Mouse (Mus musculus): ENCODE results near the gene Isx. TPM values are rescaled to one million over a fixed set of nuclear protein-coding genes. Genes with fewer than 3 reads are reported as not detected.

Gene Isx
- polyA plus RNA-seq (2015; fragmentation: Nextera tagmentation; extraction: Ambion mirVana): 76.3 and 79.9 TPM in 2 replicates

- Histone ChIP-seq H3K9me3 (no peaks in the 10 kb centered on the region), H3K4me2 (replicated peaks) (peak within 1 kb of the TSS; percentile 52), H3K9ac (peak within 1 kb of the TSS; percentile 47), H3K27ac (peak within 1 kb of the TSS; percentile 84), H3K4me1 (replicated peaks) (no peaks in the 10 kb centered on the region; the same call in 1 of the 2 replicates), H3K27me3 (replicated peaks) (no peaks in the 10 kb centered on the region), H3K36me3 (no peaks in the 10 kb centered on the region), H3K4me3 (replicated peaks) (peak within 1 kb of the TSS; percentile 41)
- ATAC-seq: peak; percentile 72
- 46% methylated on average over 3 of the region's 3 CpGs for WGBS
These were observed at the start of gene Isx for GRCm38 (mm10) chr8:74872940-74873339. Isx (plus strand) TSS chr8:74873173.

GRCm38 (mm10) chr8:74827689-74828088 is 45.3 kb upstream of the Isx start:
- Histone ChIP-seq H3K4me2 (replicated peaks) (no peak overlapping the region), H3K27me3 (replicated peaks) (no peaks in the 10 kb centered on the region), H3K4me3 (replicated peaks) (no peak overlapping the region), H3K4me1 (replicated peaks) (no peaks in the 10 kb centered on the region), H3K9me3 (no peaks in the 10 kb centered on the region), H3K27ac (no peak overlapping the region), H3K36me3 (no peaks in the 10 kb centered on the region), H3K9ac (no peak overlapping the region)
- WGBS: 65% methylated on average over 3 of the region's 3 CpGs
- no peak for ATAC-seq

- Histone ChIP-seq H3K9ac (no peak overlapping the region), H3K27me3 (replicated peaks) (no peaks in the 10 kb centered on the region), H3K4me3 (replicated peaks) (no peak overlapping the region), H3K36me3 (no peaks in the 10 kb centered on the region), H3K27ac (no peak overlapping the region), H3K4me2 (replicated peaks) (no peak overlapping the region), H3K9me3 (no peaks in the 10 kb centered on the region), H3K4me1 (replicated peaks) (no peaks in the 10 kb centered on the region)
- no peak for ATAC-seq
- 70% methylated on average over 5 of the region's 5 CpGs for WGBS
These were observed 41.7 kb upstream of the Isx start for GRCm38 (mm10) chr8:74831322-74831721.

DNA sequence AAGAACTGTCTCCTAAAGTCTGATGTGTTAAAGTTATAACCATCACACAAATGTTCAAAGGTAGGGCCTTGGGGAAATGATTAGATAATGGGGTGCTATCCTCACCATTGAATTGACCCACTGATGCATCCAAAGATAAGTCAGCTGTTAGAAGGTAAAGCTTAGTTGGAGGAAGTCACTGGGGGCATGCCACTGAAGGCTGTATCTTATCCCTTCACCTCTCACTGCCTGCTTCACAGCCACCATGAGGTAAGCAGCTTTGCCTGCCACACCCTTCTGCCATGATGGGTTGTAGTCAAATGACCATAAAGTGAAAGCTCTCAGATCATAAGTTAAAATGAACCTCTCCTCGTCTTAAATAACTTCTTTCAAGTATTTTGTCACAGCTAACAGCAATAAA is 38.7 kb upstream of the Isx start:
- H3K27me3 ChIP-seq (replicated peaks): no peaks in the 10 kb centered on the region
- no peak for ATAC-seq
- no peak overlapping the region for H3K9ac ChIP-seq
- H3K4me2 ChIP-seq (replicated peaks): no peak overlapping the region
- no peak overlapping the region for H3K4me3 ChIP-seq (replicated peaks)
- no peaks in the 10 kb centered on the region for H3K9me3 ChIP-seq
- no peaks in the 10 kb centered on the region for H3K36me3 ChIP-seq
- H3K27ac ChIP-seq: no peak overlapping the region
- no peaks in the 10 kb centered on the region for H3K4me1 ChIP-seq (replicated peaks)
- 58% methylated on average over 1 of the region's 1 CpGs for WGBS

DNA sequence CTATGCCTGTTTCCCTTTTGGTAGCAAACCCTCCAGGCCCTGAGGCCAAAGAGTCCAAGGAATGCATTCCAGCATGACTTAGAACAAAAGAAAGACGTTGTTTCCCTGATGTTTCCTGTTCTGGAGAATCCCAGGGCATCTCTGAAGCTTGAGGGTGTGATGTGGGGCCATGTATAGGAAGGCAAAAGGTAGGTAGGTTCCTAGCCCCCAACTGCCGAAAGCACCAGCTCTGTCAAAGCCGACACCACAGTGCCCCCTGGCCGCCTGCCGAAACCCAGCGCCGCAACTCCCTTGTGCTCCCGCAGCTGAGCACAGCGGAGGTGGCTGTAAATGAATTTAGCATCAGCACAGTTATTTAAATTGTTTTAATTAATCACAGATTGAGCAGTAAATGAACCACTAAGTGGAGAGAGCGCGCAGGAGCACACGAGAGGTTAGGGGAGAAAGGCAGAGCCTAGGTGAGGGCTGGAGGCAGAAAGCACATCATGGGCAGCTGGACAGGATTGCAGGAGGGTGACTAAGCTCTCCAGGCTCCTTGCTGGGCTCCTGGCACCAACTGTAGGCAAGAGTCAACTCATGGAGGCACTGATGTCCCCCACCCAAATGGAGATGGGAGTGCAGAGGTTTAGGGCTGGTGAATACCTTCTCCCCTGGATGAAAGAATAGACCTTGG is 25.5 kb upstream of the Isx start:
- no peaks in the 10 kb centered on the region for H3K9me3 ChIP-seq
- ATAC-seq: no peak
- 29% methylated on average over 12 of the region's 12 CpGs for WGBS
- H3K27ac ChIP-seq: no peak overlapping the region
- no peak overlapping the region for H3K4me3 ChIP-seq (replicated peaks)
- H3K36me3 ChIP-seq: no peaks in the 10 kb centered on the region
- no peak overlapping the region for H3K4me2 ChIP-seq (replicated peaks)
- H3K9ac ChIP-seq: no peak overlapping the region
- H3K4me1 ChIP-seq (replicated peaks): no peaks in the 10 kb centered on the region
- H3K27me3 ChIP-seq (replicated peaks): no peaks in the 10 kb centered on the region

DNA sequence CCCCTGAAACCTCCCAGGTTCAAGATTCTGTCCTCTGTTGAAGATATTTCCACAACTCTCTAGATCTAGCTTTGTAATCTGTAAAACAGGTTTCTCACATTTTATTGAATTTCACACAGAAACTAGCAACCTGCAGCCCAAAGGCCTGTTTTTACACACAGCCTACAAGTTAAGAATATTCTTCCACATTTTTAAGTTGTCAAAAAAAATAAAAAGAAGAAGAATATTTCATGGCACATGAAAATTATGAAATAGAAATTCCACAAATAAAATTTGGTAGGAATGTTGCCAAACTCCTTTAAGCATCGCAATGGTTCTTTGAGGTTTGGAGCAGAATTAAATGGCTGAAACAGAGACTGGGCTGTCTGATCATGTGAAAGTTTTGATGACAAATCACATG is 24.3 kb upstream of the Isx start:
- no peak overlapping the region for H3K9ac ChIP-seq
- H3K4me1 ChIP-seq (replicated peaks): no peaks in the 10 kb centered on the region
- H3K4me3 ChIP-seq (replicated peaks): no peak overlapping the region
- H3K36me3 ChIP-seq: no peaks in the 10 kb centered on the region
- no peak overlapping the region for H3K27ac ChIP-seq
- H3K27me3 ChIP-seq (replicated peaks): no peaks in the 10 kb centered on the region
- no peak overlapping the region for H3K4me2 ChIP-seq (replicated peaks)
- WGBS: 98% methylated on average over 1 of the region's 1 CpGs
- ATAC-seq: no peak
- no peaks in the 10 kb centered on the region for H3K9me3 ChIP-seq

- no peak for ATAC-seq
- Histone ChIP-seq H3K9ac (no peak overlapping the region), H3K9me3 (no peaks in the 10 kb centered on the region), H3K27ac (no peak overlapping the region), H3K36me3 (no peaks in the 10 kb centered on the region), H3K27me3 (replicated peaks) (no peaks in the 10 kb centered on the region), H3K4me2 (replicated peaks) (no peak overlapping the region), H3K4me1 (replicated peaks) (no peaks in the 10 kb centered on the region), H3K4me3 (replicated peaks) (no peak overlapping the region)
These were observed 22.0 kb upstream of the Isx start for GRCm38 (mm10) chr8:74850971-74851370.

DNA sequence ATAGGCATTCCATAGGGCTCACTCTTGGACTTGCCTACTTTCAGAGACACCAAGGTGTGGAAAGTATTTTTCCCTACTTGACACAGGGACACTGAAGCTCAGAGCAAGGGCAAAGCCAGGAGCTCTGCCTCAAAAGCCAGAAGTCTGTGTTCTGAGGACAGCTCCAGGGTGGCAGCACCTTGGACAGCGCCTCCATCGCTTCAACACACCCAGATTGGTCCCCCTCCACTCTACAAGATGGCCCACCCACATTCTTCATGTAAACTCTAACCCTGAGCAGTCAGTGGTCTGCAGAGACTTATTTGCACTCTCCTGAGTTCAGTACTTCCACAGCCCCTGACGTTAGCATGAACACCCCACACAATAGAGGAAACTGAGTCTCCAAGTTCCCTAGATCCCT is 21.1 kb upstream of the Isx start:
- Histone ChIP-seq H3K9ac (no peak overlapping the region), H3K4me3 (replicated peaks) (no peak overlapping the region), H3K36me3 (no peaks in the 10 kb centered on the region), H3K27me3 (replicated peaks) (no peaks in the 10 kb centered on the region), H3K4me2 (replicated peaks) (no peak overlapping the region), H3K27ac (no peak overlapping the region), H3K4me1 (replicated peaks) (no peaks in the 10 kb centered on the region), H3K9me3 (no peaks in the 10 kb centered on the region)
- ATAC-seq: no peak
- 13% methylated on average over 3 of the region's 3 CpGs for WGBS

DNA sequence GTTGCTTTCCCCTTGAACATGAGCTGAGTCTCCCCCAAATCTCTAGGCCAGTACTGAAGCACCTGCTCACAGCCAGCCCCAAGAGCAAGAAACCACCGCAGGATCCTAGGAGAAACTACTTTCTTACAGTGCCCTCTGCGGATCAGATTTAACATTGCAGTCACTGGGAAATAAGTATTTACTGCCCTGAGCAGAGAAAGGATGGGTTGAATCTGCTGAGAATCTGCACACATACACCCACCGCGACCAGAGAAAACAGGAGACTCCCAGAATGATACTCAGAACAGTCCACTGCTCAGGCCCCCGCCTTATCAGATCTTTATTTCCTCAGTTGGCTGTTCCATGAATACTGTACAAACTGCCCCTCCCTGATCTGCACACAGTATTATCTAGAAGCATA is 19.5 kb upstream of the Isx start:
- Histone ChIP-seq H3K4me2 (replicated peaks) (no peak overlapping the region), H3K9me3 (no peaks in the 10 kb centered on the region), H3K4me1 (replicated peaks) (no peaks in the 10 kb centered on the region), H3K27me3 (replicated peaks) (no peaks in the 10 kb centered on the region), H3K27ac (no peak overlapping the region), H3K9ac (no peak overlapping the region), H3K4me3 (replicated peaks) (no peak overlapping the region), H3K36me3 (no peaks in the 10 kb centered on the region)
- ATAC-seq: peak; percentile 53
- WGBS: 21% methylated on average over 5 of the region's 5 CpGs

DNA sequence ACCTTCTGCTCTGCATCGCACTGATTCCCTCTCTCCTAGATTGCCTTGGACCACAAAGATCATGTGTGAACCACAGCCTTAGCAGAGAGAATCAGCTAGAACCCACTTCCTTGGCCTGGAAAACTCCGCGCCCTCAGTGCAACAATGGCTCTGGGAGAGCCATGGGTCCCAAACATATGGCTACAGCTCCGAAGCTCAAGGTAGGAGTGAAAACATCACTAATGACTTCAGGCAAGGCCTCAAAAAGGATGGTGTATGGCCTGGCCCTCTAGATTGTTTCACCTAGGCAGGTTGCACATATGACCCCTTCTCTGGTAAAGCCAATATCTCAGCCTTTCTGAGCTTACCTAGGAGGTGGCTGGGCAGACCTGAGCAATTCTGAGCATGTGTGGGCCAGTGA is 18.2 kb upstream of the Isx start:
- H3K4me3 ChIP-seq (replicated peaks): no peak overlapping the region
- H3K36me3 ChIP-seq: no peaks in the 10 kb centered on the region
- no peak overlapping the region for H3K27ac ChIP-seq
- H3K27me3 ChIP-seq (replicated peaks): no peaks in the 10 kb centered on the region
- H3K9me3 ChIP-seq: no peaks in the 10 kb centered on the region
- no peak for ATAC-seq
- H3K9ac ChIP-seq: no peak overlapping the region
- WGBS: 97% methylated on average over 4 of the region's 4 CpGs
- no peak overlapping the region for H3K4me2 ChIP-seq (replicated peaks)
- H3K4me1 ChIP-seq (replicated peaks): no peaks in the 10 kb centered on the region

DNA sequence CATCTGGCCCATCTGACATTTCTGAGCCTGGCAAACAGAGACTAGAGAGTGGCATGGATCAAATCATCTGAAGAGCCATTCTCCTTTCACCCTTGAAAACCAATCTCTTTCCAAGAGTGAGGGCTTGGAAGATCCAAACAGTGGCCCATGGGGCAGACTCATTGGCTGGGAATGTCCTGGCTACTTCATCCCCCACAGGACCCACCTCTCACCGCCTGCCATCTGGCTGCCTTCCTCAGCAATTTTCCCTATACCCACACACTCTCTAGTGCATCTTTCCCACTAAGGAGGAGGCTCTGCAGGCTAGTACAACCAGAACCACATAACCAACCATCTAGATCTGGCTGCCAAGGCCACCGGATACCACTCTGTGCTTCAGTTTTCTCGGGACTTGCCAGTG is 17.6 kb upstream of the Isx start:
- Histone ChIP-seq H3K27ac (no peak overlapping the region), H3K4me2 (replicated peaks) (no peak overlapping the region), H3K27me3 (replicated peaks) (no peaks in the 10 kb centered on the region), H3K9me3 (no peaks in the 10 kb centered on the region), H3K4me1 (replicated peaks) (no peaks in the 10 kb centered on the region), H3K4me3 (replicated peaks) (no peak overlapping the region), H3K9ac (no peak overlapping the region), H3K36me3 (no peaks in the 10 kb centered on the region)
- 86% methylated on average over 3 of the region's 3 CpGs for WGBS
- no peak for ATAC-seq

GRCm38 (mm10) chr8:74859241-74859640 is 13.7 kb upstream of the Isx start:
- no peak overlapping the region for H3K9ac ChIP-seq
- 85% methylated on average over 4 of the region's 4 CpGs for WGBS
- peak; percentile 61 for ATAC-seq
- H3K4me2 ChIP-seq (replicated peaks): no peak overlapping the region
- H3K4me3 ChIP-seq (replicated peaks): no peak overlapping the region
- no peaks in the 10 kb centered on the region for H3K4me1 ChIP-seq (replicated peaks)
- no peaks in the 10 kb centered on the region for H3K36me3 ChIP-seq
- H3K27me3 ChIP-seq (replicated peaks): no peaks in the 10 kb centered on the region
- H3K27ac ChIP-seq: no peak overlapping the region
- no peaks in the 10 kb centered on the region for H3K9me3 ChIP-seq

DNA sequence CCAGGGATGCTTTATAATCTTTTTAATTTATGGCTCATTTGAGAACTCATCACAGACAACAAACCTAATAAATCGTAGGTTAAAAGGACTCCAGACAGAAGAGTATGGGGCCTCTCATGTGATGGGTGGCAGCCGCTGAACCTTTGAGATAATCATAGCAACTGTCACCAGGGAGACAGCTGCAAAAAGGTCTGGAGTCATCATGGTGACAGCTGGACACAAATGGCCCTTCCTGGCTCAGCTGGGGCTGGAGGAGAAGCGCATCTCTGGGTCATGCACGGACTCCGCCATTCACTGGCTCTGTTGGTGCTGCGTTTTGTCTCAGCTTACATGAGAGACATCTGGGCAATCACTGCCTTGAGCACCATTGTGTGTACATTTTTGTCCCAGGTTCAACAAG is 12.5 kb upstream of the Isx start:
- Histone ChIP-seq H3K4me3 (replicated peaks) (no peak overlapping the region), H3K4me2 (replicated peaks) (no peak overlapping the region), H3K4me1 (replicated peaks) (no peaks in the 10 kb centered on the region), H3K9ac (no peak overlapping the region), H3K27me3 (replicated peaks) (no peaks in the 10 kb centered on the region), H3K36me3 (no peaks in the 10 kb centered on the region), H3K27ac (no peak overlapping the region), H3K9me3 (no peaks in the 10 kb centered on the region)
- no peak for ATAC-seq
- 62% methylated on average over 6 of the region's 6 CpGs for WGBS

Data from intestine, embryonic 15.5 days (tissue).